Mouse (Mus musculus): ENCODE data around the gene Chil4.
"Not testable (repeated sequence)": the region's sequence is repeated elsewhere in the genome, so short reads cannot be mapped to it uniquely, and the experiment has no call there.

Chil4 gene

GRCm38 (mm10) chr3:106219407-106219806 is at the start of gene Chil4:
TSS of gene Chil4 (minus strand) at chr3:106219507.
- DNase-seq (ENCODE audit: low spot score), result no peak

DNA sequence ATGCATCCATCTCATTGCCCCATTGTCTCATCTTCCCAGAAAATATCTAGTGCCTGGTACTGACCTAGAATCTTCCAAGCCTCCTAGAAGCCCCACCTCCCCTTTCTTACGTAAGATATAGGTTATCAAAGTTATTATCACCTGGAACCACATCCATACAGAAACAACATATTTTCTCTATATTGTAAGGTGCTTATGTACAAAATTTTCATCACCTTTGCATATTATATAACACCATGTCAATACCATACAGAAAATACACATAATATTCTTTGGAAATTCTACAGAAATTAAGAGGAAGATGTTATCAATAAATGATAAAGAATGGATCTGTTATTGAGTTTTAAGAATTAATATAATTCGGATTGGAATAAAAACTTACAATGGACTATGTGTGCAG is 46.5 kb upstream of the Chil4 start:
- DNase-seq (ENCODE audit: low spot score), result no peak

DNA sequence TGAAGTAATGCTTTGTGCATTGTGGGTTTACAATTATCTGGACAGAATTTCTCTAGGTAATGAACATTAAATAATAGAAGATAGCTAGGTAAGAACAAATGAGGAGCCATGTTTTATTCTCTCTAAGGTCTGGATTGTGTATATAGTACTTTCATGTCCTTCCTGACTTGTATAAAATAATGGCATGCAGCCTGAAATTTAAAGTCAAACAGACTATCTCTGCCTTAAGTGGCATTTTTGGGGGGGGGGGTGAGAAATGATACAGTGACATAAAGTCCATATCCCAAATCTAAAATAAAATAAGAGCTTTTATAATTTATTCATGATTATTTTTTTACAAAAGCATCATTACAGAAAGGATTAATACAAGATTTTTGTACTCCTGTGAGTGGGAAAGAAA is 45.5 kb upstream of the Chil4 start:
- DNase-seq (ENCODE audit: low spot score), result no peak

- DNase-seq (ENCODE audit: low spot score), result not testable (repeated sequence)
Measured at GRCm38 (mm10) chr3:106257076-106257475, 37.8 kb upstream of the Chil4 start.

DNA sequence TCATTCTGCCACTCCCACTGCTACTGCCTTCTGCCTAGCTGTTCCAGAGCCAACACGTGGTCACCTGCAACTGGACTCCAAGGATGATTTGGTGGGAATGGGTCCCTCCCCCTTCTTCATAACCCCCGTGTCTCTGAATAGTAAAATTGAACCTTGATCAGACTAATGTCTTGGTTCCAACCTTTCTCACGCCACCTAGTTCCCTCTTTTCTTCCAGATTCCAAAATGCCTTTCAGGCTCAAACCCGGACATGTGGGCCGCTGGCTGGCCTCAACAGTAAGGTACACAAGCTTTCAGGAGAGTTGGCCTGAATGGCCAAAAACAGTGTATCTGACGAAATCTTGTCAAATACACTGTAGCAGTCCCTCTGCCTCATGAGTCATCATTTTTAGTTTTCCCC is 33.4 kb upstream of the Chil4 start:
- no peak for DNase-seq (ENCODE audit: low spot score)

DNA sequence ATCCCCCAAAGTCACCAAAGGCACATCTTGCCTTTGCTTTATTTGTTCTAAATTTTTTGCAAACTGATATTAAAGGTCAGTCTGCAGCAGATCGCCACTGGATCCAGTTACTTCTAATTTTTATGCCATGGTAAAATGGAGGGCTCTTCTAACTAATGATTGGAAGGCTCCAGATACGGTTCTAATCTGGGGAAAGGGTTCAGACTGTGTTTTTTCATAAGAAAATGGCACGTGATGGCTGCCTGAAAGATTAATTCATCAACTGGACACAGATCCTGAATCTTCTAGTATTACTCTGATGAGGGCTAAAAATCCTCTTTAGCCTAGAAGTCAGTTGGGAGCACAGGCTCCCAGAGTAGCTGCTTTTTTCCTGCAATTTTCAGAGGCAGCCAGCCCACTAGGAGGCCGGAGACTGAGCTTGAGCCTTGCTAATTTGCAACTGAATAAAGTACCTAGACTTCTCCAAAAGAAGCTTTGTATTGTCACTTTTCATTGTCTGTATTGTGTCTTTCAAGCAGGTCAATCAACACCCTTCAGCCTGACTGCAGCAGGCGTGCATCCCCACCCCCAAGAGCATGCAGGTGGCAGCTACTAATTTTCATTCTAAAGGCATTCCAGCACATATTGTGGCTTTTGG is 31.6 kb upstream of the Chil4 start:
- DNase-seq (ENCODE audit: low spot score), result not testable (repeated sequence)

DNA sequence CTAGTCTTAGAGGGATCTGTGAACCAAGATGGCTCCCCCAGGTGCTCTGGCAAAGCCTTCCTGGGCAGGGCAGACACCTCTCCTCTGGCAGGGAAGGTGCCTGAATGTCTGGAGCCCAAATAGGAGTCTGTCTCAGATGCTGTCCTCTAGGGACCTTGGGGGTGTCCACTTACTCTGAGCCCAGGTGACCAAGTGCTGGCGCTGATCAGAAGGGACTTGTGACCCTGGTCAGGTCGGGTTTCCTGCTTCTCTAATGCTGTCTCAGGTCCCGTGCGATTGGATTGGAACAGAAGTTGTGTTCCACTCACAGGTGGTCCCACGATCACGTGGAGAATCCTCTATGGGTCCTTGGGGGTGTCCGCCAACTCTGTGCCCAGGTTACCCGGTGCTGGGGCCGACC is 28.1 kb upstream of the Chil4 start:
- DNase-seq (ENCODE audit: low spot score), result not testable (repeated sequence)

GRCm38 (mm10) chr3:106240210-106240609 is 20.9 kb upstream of the Chil4 start:
- DNase-seq (ENCODE audit: low spot score), result not testable (repeated sequence)

DNA sequence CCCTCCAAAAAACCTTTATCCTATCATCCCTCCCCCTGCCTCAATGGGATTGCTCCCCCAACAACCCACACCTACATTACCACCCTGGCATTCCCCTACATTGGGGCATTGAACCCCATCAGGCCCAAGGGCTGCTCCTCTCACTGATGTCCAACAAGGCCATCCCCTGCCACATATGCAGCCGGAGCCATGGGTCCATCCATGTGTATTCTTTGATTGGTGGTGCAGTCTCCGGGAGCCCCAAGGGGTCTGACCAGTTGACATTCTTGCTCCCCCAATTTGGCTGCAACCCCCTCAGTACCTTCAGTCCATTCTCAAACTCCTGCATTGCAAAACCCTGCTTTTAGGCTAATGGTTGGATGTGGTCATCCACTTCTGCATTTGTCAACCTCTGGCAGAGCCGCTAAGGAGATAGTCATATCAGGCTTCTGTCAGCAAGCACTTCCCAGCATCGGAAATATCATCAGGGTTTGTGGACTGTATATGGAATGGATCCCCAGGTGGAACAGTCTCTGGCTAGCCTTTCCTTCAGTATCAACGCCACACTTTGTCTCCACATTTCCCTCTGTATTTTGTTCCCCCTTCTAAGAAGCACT is 20.0 kb upstream of the Chil4 start:
- no peak for DNase-seq (ENCODE audit: low spot score)

DNA sequence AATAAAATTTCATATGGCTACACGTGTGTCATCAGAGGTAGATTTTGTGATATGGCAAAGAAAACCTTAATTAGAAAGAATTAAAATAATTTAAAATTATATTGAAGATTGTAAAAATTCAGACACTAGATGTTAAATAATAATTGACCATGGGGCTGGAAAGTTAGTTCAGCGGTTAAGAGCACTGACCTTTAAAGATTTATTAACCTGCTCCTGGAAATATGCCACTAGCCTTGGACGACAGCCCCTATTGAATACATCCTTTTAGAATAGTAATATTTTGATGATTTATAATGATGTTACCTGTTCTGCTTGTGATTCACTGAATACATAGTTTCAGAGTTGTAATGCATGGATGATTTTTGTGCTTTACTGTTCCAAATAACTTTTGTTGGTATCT is 4.1 kb upstream of the Chil4 start:
- DNase-seq (ENCODE audit: low spot score), result not testable (repeated sequence)

DNA sequence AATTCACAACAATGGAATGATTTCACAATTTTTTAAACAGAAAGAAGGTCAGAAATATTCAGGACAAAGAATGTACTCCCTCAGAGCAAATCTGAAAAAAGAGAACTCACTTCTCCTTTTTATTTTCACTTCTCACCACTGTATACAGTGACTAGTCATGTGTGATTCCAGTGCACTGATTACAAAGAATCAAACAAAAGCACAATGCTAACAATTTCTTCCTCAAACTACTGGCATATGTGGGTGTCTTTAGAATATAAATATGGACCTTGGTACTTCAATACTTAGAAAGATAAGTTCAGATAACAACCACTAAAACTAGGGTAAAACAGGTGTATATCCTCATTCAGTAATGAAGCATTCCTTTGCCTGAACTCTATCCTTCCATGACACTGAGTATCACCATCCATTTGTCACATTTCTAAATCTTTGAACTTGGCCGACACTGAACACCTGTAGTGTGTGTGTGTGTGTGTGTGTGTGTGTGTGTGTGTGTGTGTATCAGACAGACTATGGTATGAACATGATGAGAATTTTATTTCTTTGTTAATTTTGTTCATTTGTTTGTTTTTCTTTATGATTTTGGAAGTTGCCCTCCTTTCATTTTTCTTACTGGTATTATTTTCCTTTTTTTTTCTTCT is 2.4 kb upstream of the Chil4 start:
- DNase-seq (ENCODE audit: low spot score), result no peak

DNA sequence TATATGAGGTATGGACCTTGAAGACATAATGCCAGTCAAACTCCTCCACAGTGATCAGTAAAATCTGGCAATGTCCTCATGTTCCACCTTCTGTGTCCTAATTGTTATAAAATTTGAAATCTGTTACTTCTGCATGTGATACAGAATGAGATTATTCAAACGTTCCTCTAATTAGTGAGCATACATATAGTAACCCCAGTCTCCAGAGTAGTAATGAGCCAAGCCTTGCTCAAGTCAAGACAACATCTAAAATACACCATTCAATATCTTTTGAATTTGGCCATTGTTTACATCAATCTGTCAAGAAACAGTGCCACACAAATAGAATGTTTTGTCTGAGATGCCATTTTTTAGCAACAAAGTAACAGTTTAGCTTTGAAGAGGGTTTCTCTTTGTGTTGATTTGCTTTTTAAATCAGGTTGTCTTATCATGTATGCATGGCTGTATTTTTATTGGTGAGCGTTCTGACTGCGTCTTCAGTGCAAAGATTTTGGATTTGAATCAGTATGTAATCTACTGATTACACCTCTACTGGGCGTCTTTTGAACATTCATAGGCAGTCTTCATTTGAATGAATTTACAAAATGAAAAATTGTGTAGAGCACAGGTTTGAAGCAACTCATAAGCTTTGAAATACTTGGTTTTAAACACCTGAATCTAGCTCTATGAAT is 888 bp downstream of the Chil4 start:
- DNase-seq (ENCODE audit: low spot score), result not testable (repeated sequence)

DNA sequence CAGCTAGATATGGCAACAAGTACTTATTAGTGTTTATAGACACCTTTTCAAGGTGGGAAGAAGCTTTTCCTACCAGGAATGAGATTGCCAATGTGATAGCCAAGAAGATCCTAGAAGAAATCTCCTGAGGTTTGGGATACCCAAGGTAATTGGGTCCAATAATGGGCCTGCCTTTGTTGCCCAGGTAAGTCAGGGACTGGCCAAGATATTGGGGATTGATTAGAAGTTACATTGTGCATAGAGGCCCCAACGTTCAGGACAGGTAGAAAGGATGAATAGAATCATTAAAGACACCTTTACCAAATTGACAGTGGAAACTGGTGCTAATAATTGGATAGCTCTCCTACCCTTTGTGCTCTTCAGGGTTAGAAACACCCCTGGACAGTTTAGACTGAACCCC is 21.3 kb downstream of the Chil4 start:
- DNase-seq (ENCODE audit: low spot score), result not testable (repeated sequence)

DNA sequence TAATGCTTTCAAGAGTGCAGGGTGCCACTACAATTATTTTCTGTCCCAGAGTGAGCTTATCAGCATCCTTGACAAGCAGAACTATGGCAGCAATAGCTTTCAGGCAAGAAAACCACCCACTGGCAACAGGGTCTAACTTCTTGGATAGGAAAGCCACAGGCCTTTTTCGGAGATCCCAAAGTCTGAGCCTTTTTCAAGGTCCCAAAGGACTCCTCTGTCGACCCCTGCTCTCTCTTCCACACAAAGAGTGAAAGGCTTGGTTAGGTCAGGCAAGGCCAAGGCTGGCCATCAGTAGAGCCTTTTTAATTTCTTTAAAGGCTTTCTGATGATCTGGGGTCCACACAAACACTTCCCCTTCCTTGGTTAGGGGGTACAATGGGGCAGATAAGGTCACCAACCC is 22.1 kb downstream of the Chil4 start:
- not testable (repeated sequence) for DNase-seq (ENCODE audit: low spot score)

DNA sequence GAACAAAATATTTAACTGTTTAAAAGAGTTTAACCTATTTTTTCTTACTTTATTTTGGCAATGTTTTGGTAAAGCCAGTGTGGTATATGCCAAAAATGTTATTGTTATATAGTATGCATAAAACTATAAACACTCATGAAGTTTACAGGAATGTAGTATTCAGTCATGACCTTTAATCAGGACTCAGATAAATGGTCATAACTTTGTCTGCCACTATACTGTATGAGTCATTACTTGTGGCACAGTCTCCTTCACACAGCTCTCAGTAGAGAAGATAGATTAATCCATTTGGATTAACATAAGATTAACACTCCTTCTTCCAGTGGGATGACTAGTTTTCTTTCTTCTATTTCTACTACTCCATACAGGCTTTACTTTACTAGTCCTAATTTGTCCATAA is 23.0 kb downstream of the Chil4 start:
- no peak for DNase-seq (ENCODE audit: low spot score)

- no peak for DNase-seq (ENCODE audit: low spot score)
Measured at GRCm38 (mm10) chr3:106195486-106195885, 23.8 kb downstream of the Chil4 start.

- DNase-seq (ENCODE audit: low spot score), result no peak
Measured at GRCm38 (mm10) chr3:106187991-106188390, 31.3 kb downstream of the Chil4 start.

DNA sequence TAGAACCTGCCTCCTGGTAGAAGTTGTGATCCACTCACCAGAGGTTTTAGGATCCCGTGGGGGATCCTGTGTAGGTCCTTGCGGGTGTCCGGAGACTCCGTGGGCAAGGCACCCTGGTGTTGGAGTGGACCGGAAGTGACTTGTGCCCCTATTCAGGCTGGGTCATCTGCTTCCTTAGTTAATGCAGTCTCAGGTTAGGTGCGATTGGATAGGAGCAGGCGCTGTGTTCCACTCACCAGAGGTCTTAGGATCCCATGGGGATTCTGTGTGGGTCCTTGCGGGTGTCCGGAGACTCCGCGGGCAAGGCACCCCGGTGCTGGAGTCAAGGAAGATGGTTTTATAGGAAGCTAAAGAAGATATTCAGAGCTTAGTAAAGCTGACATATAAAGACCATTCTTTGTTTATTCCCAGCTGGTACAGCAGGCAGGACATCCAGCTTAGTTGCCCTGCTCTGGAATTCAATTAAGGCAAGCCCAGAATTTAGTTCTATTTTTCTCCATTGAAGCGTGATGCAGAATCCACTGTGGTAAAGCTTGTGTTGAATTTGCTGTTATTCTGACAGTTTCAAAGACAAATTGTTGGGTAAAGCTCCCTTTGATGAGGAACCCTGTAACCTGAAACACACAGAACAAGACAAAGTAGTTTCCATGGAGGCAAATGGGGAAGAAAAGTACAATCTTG is 41.7 kb downstream of the Chil4 start:
- no peak for DNase-seq (ENCODE audit: low spot score)

DNA sequence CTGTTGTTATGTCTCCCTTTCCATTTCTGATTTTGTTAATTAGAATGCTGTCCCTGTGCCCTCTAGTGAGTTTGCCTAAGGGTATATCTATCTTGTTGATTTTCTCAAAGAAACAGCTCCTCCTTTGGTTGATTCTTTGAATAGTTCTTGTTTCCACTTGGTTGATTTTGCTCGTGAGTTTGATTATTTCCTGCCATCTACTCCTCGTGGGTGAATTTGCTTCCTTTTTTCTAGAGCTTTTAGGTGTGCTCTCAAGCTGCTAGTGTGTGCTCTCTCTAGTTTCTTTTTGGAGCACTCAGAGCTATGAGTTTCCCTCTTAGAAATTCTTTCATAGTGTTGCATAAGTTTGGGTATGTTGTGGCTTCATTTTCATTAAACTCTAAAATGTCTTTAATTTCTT is 44.3 kb downstream of the Chil4 start:
- not testable (repeated sequence) for DNase-seq (ENCODE audit: low spot score)

DNA sequence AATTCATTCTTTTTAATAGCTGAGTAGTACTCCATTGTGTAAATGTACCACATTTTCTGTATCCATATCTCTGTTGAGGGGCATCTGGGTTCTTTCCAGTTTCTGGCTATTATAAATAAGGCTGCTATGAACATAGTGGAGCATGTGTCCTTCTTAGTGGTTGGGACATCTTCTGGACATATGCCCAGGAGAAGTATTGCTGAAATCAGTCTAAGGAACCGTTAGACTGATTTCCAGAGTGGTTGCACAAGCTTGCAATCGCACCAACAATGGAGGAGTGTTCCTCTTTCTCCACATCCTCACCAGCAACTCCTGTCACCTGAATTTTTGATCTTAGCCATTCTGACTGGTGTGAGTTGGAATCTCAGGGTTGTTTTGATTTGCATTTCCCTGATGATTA is 46.8 kb downstream of the Chil4 start:
- DNase-seq (ENCODE audit: low spot score), result not testable (repeated sequence)

- no peak for DNase-seq (ENCODE audit: low spot score)
Measured at GRCm38 (mm10) chr3:106171135-106171731, 48.1 kb downstream of the Chil4 start.

DNA sequence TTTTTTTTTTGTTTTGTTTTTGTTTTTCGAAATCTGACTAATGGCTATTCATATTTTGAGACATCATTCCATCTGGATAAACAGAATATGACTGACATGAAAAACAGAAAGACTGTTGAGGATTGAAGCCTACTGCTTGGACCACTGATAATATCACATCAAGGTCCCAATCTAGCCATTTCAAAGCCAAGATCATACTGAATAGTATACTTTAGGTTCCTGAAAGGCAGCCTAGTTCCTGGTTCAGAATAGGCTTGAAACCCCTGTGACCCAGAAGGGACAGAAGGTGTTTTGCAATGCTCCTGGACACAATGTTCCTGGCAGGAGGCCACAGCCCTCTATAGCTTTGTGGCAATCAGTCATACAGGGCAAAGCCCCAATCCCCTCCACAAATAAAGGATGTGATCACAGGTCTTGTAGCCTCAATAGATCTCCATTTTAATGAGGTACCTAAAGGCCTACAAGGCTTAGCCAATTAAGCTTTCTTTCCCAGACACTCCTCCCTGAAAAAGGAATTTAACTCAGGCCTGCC is 48.7 kb downstream of the Chil4 start:
- DNase-seq (ENCODE audit: low spot score), result no peak

All from layer of hippocampus, adult 9-10 months (tissue).